Mouse (Mus musculus): ENCODE data around the gene Zbtb24. TPM values are rescaled to one million over a fixed set of nuclear protein-coding genes. Genes with fewer than 3 reads are reported as not detected.
"Not testable (repeated sequence)": the region's sequence is repeated elsewhere in the genome, so short reads cannot be mapped to it uniquely, and the experiment has no call there.

Zbtb24 gene
- polyA plus RNA-seq (2014; fragmentation: Nextera tagmentation; extraction: Ambion mirVana): 16.9 and 20.0 TPM in 2 replicates

DNA sequence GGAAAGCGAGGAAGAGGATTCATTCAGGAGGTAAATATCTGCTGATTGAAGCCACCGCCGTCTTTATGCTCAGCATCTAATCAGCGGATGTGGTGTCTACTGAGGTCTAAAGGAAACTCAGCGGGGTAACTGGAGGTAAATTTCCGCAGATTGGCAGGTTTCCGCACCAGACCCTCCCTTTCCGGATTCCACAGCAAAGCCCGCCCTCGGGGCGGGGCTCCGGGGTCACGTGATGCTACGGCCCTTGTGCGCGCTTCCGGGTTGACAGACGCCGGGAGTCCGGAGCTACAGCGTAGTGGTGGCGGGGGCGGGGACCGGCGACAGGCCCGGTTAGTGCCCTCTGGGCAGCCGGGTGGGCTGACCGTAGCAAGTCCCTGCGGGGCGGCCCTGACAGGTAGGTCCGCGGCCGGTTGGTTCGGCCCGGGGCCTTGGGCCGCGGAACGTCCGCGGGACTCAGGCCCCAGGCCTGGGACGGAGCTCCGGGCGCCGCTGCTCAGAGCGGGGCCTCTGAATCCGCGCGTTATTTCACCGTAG lies at the start of gene Zbtb24:
Gene Zbtb24, plus strand, starts transcription at position 247 of the 534 bp plus-strand sequence.
- H3K4me1 ChIP-seq (ENCODE audit: control insufficient read depth, insufficient read depth, low read length): peaks cover 17% of the 10 kb centered on the region
- under 1% methylated on average over 49 of the region's 49 CpGs for WGBS
- no peaks in the 10 kb centered on the region for H3K9me3 ChIP-seq (ENCODE audit: control insufficient read depth, low read length)
- H3K4me2 ChIP-seq (ENCODE audit: low read depth, low read length): peak within 1 kb of the TSS; percentile 75
- no peaks in the 10 kb centered on the region for H3K27me3 ChIP-seq (ENCODE audit: control insufficient read depth, insufficient read depth, low read length)
- peak within 1 kb of the TSS; percentile 83 for H3K27ac ChIP-seq (ENCODE audit: low read depth, low read length)
- ATAC-seq (ENCODE audit: low read depth): peak; percentile 96
- H3K9ac ChIP-seq (replicated peaks; ENCODE audit: low read depth, low read length): peak within 1 kb of the TSS; percentile 83
- 0 out of 2 replicates have a peak, but pooled peaks cover 3% of the 10 kb centered on the region for H3K36me3 ChIP-seq (ENCODE audit: control insufficient read depth, insufficient read depth, low read length)
- H3K4me3 ChIP-seq (ENCODE audit: low read depth, low read length): peak within 1 kb of the TSS; percentile 90

DNA sequence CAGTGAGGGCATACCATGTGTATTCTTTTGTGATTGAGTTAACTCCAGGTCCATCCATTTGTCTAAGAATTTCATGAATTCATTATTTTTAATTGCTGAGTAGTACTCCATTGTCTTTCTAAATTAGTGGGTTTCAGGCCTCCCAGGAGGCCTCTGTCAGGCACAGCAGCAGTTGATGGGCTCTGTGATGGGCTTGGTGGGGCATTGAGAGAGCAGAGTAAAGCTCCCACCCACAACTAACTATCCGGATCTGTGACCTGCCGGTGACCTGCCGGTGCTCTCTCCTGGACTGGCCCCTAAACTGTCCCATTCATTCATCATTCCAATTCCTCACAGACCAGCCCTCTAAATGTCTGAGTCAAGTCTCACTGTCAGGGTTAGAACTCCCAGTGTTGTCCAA lies 49.1 kb upstream of the Zbtb24 start:
- no peak overlapping the region for H3K9ac ChIP-seq (replicated peaks; ENCODE audit: low read depth, low read length)
- no peaks in the 10 kb centered on the region for H3K36me3 ChIP-seq (ENCODE audit: control insufficient read depth, insufficient read depth, low read length)
- H3K4me1 ChIP-seq (ENCODE audit: control insufficient read depth, insufficient read depth, low read length): no peaks in the 10 kb centered on the region
- no peak overlapping the region for H3K4me3 ChIP-seq (ENCODE audit: low read depth, low read length)
- H3K27ac ChIP-seq (ENCODE audit: low read depth, low read length): no peak overlapping the region
- ATAC-seq (ENCODE audit: low read depth): no peak
- 79% methylated on average over 3 of the region's 3 CpGs for WGBS
- no peaks in the 10 kb centered on the region for H3K9me3 ChIP-seq (ENCODE audit: control insufficient read depth, low read length)
- H3K4me2 ChIP-seq (ENCODE audit: low read depth, low read length): no peak overlapping the region
- H3K27me3 ChIP-seq (ENCODE audit: control insufficient read depth, insufficient read depth, low read length): no peaks in the 10 kb centered on the region

DNA sequence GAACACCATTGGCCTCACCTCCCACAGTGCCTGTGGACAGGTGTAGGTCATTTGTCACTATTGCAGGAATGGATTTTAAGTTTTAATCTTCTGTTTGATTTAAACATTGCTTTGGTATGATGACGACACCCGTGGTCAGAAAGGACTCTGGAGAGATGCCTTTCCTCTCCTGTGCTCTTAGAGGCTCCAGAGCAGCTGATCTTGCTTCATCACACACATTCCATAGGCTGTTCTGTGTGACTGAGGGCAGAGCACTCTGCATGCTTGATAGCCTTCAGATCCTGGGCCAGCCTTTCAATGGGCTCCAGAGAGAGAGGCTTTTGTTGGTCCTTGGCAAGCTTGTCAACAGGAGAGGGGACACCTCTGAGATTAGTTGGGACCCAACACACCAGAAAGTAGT lies 46.8 kb upstream of the Zbtb24 start:
- Histone ChIP-seq H3K36me3 (ENCODE audit: control insufficient read depth, insufficient read depth, low read length) (no peaks in the 10 kb centered on the region), H3K4me3 (ENCODE audit: low read depth, low read length) (no peak overlapping the region), H3K9me3 (ENCODE audit: control insufficient read depth, low read length) (no peaks in the 10 kb centered on the region), H3K27ac (ENCODE audit: low read depth, low read length) (no peak overlapping the region), H3K4me1 (ENCODE audit: control insufficient read depth, insufficient read depth, low read length) (no peaks in the 10 kb centered on the region), H3K9ac (replicated peaks; ENCODE audit: low read depth, low read length) (no peak overlapping the region), H3K4me2 (ENCODE audit: low read depth, low read length) (no peak overlapping the region), H3K27me3 (ENCODE audit: control insufficient read depth, insufficient read depth, low read length) (no peaks in the 10 kb centered on the region)
- 84% methylated on average over 2 of the region's 2 CpGs for WGBS
- ATAC-seq (ENCODE audit: low read depth): no peak

DNA sequence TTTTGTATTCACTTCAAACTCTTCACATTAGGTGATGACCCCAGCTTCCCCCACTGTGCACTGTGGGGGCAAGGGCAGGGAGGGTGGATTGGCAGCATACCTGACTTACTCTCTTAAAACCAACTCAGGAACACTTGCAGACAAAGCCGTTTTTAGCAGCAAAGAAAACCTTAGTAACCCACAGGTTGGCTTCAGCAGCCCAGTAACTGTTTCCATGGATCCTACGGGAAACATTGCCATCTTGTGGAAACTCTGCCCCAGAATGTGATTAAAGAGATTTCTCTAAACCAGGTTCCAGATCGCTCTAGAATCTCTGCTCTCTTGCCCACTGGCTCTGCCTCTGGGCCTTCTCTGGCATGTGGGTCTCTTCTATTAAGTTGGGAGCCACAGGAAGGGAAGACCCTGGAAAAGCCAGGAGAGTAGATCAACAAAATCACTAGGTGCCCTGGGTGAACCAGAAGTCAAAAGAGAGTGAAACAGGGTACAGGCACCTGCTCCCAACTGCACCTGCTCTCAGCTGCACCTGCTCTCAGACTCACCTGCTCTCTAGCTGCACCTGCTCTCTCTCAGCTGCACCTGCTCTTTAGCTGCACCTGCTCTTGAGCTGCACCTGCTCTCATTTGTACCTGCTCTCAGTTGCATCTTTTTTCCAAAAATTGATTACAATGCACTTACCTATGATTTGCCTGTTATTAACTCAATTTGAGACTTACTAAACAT lies 46.1 kb upstream of the Zbtb24 start:
- no peaks in the 10 kb centered on the region for H3K9me3 ChIP-seq (ENCODE audit: control insufficient read depth, low read length)
- 56% methylated on average over 3 of the region's 3 CpGs for WGBS
- no peak overlapping the region for H3K4me2 ChIP-seq (ENCODE audit: low read depth, low read length)
- no peak overlapping the region for H3K27ac ChIP-seq (ENCODE audit: low read depth, low read length)
- ATAC-seq (ENCODE audit: low read depth): no peak
- H3K4me3 ChIP-seq (ENCODE audit: low read depth, low read length): no peak overlapping the region
- no peak overlapping the region for H3K9ac ChIP-seq (replicated peaks; ENCODE audit: low read depth, low read length)
- H3K27me3 ChIP-seq (ENCODE audit: control insufficient read depth, insufficient read depth, low read length): no peaks in the 10 kb centered on the region
- no peaks in the 10 kb centered on the region for H3K36me3 ChIP-seq (ENCODE audit: control insufficient read depth, insufficient read depth, low read length)
- no peaks in the 10 kb centered on the region for H3K4me1 ChIP-seq (ENCODE audit: control insufficient read depth, insufficient read depth, low read length)

DNA sequence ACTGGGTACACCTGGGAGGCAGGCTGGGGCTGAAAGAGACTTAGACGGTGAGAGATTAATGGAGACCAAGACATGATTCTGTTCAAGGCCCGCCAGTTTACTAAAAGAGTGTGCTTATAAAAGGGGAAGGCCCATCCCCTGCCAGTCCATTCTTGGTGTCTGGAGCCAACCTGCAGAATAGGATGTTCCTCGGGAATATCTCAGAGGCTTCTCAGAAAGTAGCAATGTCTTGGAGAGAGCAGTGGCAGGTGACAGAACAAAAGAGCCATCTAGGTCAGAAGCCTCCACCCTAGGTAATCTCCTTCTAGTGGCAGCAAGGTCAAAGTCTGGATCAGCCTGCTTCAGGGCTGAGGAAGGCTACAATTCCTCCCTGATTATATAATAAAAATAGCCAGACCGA lies 40.0 kb upstream of the Zbtb24 start:
- WGBS: 94% methylated on average over 4 of the region's 4 CpGs
- ATAC-seq (ENCODE audit: low read depth): not testable (repeated sequence)

DNA sequence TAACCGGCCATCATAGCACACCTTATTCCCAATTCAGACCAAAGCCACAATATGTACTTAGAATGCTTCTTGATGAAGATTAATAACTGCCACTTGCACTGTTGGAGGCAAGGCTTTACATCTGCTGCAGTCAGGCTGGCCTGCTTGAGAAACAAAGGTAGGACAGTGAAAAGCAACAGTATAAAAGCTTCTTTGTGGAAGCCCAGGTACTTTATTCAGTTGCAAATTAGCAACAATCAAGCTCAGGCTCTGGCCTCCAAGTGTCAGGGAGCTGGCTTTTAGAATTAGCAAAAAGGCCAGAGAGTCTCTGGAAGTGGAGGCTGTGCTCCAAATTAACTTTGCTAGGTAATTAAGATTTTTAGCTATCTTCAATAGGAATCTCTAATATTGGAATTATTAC lies 39.4 kb upstream of the Zbtb24 start:
- not testable (repeated sequence) for H3K9ac ChIP-seq (replicated peaks; ENCODE audit: low read depth, low read length); H3K4me1 ChIP-seq (ENCODE audit: control insufficient read depth, insufficient read depth, low read length); H3K27ac ChIP-seq (ENCODE audit: low read depth, low read length); H3K4me3 ChIP-seq (ENCODE audit: low read depth, low read length); H3K9me3 ChIP-seq (ENCODE audit: control insufficient read depth, low read length); ATAC-seq (ENCODE audit: low read depth); H3K27me3 ChIP-seq (ENCODE audit: control insufficient read depth, insufficient read depth, low read length); H3K36me3 ChIP-seq (ENCODE audit: control insufficient read depth, insufficient read depth, low read length); H3K4me2 ChIP-seq (ENCODE audit: low read depth, low read length)
- 91% methylated on average over 1 of the region's 1 CpGs for WGBS

More for the DNA sequence above, 40.0 kb upstream of the Zbtb24 start:
- H3K27me3 ChIP-seq (ENCODE audit: control insufficient read depth, insufficient read depth, low read length); H3K4me3 ChIP-seq (ENCODE audit: low read depth, low read length); H3K4me2 ChIP-seq (ENCODE audit: low read depth, low read length); H3K4me1 ChIP-seq (ENCODE audit: control insufficient read depth, insufficient read depth, low read length); H3K9me3 ChIP-seq (ENCODE audit: control insufficient read depth, low read length); H3K9ac ChIP-seq (replicated peaks; ENCODE audit: low read depth, low read length); H3K36me3 ChIP-seq (ENCODE audit: control insufficient read depth, insufficient read depth, low read length); H3K27ac ChIP-seq (ENCODE audit: low read depth, low read length): not testable (repeated sequence)

DNA sequence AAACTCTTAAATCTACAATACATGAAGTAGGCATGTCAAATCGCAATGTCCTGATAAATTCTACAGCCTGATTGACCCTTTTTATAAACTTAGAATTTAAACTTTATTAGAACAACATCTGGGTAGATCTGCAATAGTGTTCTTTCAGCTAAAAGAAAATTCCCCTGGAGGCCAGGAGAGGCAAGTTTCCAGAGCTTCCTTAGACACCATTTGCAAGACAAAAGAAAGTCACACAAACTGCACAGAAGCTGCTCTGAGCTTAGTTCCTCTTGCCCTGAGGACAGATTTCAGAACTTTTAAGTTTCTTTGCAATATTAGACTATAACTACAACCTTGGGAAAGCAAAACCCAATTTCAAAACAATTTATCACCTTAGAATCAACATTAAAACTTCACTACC lies 36.7 kb upstream of the Zbtb24 start:
- H3K4me1 ChIP-seq (ENCODE audit: control insufficient read depth, insufficient read depth, low read length); H3K27ac ChIP-seq (ENCODE audit: low read depth, low read length); H3K9me3 ChIP-seq (ENCODE audit: control insufficient read depth, low read length); H3K4me2 ChIP-seq (ENCODE audit: low read depth, low read length); H3K36me3 ChIP-seq (ENCODE audit: control insufficient read depth, insufficient read depth, low read length); H3K9ac ChIP-seq (replicated peaks; ENCODE audit: low read depth, low read length); H3K27me3 ChIP-seq (ENCODE audit: control insufficient read depth, insufficient read depth, low read length); ATAC-seq (ENCODE audit: low read depth); H3K4me3 ChIP-seq (ENCODE audit: low read depth, low read length): not testable (repeated sequence)
- 88% methylated on average over 1 of the region's 1 CpGs for WGBS

DNA sequence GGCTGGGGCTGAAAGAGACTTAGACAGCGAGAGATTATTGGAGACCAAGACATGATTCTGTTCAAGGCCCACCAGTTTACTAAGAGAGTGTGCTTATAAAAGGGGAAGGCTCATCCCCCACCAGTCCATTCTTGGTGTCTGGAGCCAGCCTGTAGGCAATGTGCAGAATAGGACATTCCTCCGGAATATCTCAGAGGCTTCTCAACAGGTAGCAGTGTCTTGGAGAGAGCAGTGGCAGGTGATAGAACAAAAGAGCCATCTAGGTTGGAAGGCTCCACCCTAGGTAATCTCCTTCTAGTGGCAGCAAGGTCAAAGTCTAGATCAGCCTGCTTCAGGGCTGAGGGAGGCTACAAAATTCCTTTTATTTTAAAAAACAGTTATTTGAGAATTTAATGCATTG lies 34.8 kb upstream of the Zbtb24 start:
- not testable (repeated sequence) for H3K4me2 ChIP-seq (ENCODE audit: low read depth, low read length)

DNA sequence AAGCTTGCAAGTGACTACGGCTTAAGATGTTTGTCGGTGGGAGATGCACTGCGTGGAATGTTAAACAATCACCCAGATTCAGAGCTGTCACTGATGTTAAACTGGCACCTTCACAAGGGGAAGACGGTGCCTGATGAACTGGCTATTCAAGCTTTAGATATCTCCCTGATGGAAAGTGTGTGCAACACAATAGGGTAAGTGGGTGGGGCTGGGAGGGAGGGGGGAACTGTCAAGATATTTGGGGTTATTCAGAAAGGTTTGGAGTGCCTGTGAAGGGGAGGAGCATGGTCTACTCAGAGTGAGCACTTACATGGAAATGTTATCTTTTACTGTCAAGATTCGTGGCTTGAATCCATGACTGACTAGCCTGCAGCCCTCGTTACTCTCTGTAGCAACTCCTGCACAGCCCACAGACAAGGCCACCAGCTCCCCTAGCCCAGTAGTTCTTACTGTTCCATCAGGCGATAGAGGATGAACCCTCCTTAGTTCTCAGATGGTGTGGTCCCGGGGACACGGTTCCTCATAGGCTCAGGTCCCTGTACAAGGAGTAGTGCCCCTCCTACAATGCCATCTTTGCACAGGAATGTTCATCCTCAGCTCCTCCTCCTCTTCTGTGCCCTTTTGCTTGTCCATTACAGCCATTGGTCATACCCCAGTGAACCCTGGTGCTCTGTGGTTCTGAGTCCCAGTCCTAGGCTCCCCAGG lies 29.5 kb upstream of the Zbtb24 start:
- H3K27me3 ChIP-seq (ENCODE audit: control insufficient read depth, insufficient read depth, low read length): no peaks in the 10 kb centered on the region
- no peaks in the 10 kb centered on the region for H3K9me3 ChIP-seq (ENCODE audit: control insufficient read depth, low read length)
- no peaks in the 10 kb centered on the region for H3K36me3 ChIP-seq (ENCODE audit: control insufficient read depth, insufficient read depth, low read length)
- no peak for ATAC-seq (ENCODE audit: low read depth)
- H3K4me3 ChIP-seq (ENCODE audit: low read depth, low read length): no peak overlapping the region
- no peak overlapping the region for H3K4me2 ChIP-seq (ENCODE audit: low read depth, low read length)
- H3K9ac ChIP-seq (replicated peaks; ENCODE audit: low read depth, low read length): no peak overlapping the region
- H3K27ac ChIP-seq (ENCODE audit: low read depth, low read length): no peak overlapping the region
- 79% methylated on average over 9 of the region's 9 CpGs for WGBS
- H3K4me1 ChIP-seq (ENCODE audit: control insufficient read depth, insufficient read depth, low read length): no peaks in the 10 kb centered on the region

More for the DNA sequence above, 34.8 kb upstream of the Zbtb24 start:
- H3K36me3 ChIP-seq (ENCODE audit: control insufficient read depth, insufficient read depth, low read length); ATAC-seq (ENCODE audit: low read depth); H3K4me1 ChIP-seq (ENCODE audit: control insufficient read depth, insufficient read depth, low read length); H3K27ac ChIP-seq (ENCODE audit: low read depth, low read length); H3K4me3 ChIP-seq (ENCODE audit: low read depth, low read length); H3K9ac ChIP-seq (replicated peaks; ENCODE audit: low read depth, low read length); H3K9me3 ChIP-seq (ENCODE audit: control insufficient read depth, low read length); H3K27me3 ChIP-seq (ENCODE audit: control insufficient read depth, insufficient read depth, low read length): not testable (repeated sequence)
- 89% methylated on average over 2 of the region's 2 CpGs for WGBS

All from neural tube, embryonic 14.5 days (tissue).